Mouse (Mus musculus) hindbrain, embryonic 12.5 days (tissue): ENCODE results near the gene Tns1. TPM values are rescaled to one million over a fixed set of nuclear protein-coding genes. Genes with fewer than 3 reads are reported as not detected.

Experiments
- ATAC-seq: fragments of 200-750 bp; cut with Nextera tagmentation; 2 replicates; pipeline ENCODE4 v1.8.0; 2017; ENCODE audit warnings: moderate TSS enrichment; ENCODE audit not compliant: low FRiP score
- H3K27ac ChIP-seq: fragments of 300-500 bp; sonication (generic); 2 replicates; pipeline ENCODE4 v1.5.1; 2016; ENCODE audit warnings: mild to moderate bottlenecking
- H3K27me3 ChIP-seq: fragments of 300-500 bp; sonication (generic); 2 replicates; pipeline ENCODE4 v1.6.1; 2016; ENCODE audit warnings: mild to moderate bottlenecking
- H3K36me3 ChIP-seq: fragments of 300-500 bp; sonication (generic); 2 replicates; pipeline ENCODE4 v1.6.1; 2016; ENCODE audit warnings: mild to moderate bottlenecking
- H3K4me1 ChIP-seq: fragments of 300-500 bp; sonication (generic); 2 replicates; pipeline ENCODE4 v1.6.1; 2016
- H3K4me2 ChIP-seq: fragments of 300-500 bp; sonication (generic); replicated peaks from 2 replicates; pipeline ENCODE4 v1.6.1; 2016; ENCODE audit warnings: mild to moderate bottlenecking
- H3K4me3 ChIP-seq: fragments of 300-500 bp; sonication (generic); 2 replicates; pipeline ENCODE4 v1.5.1; 2016; ENCODE audit warnings: mild to moderate bottlenecking
- H3K9ac ChIP-seq: fragments of 300-500 bp; sonication (generic); 2 replicates; pipeline ENCODE4 v1.6.1; 2016; ENCODE audit warnings: mild to moderate bottlenecking, moderate library complexity
- H3K9me3 ChIP-seq: fragments of 300-500 bp; sonication (generic); replicated peaks from 2 replicates; pipeline ENCODE4 v1.6.1; 2016; ENCODE audit warnings: mild to moderate bottlenecking
- WGBS: fragments of 180-500 bp; shearing (Covaris S2); methylation state at CpG from one replicate; pipeline ENCODE4 v1.1.7; 2016; 5-methylcytosine and 5-hydroxymethylcytosine counted together
- polyA plus RNA-seq: library from polyadenylated mRNA; unstranded; fragments of >200 nt; fragmentation: Nextera tagmentation; extraction: Ambion mirVana; gene quantifications from 2 replicates; pipeline ENCODE4 v1.2.1, GENCODE M21; 2016

Tns1 gene
- polyA plus RNA-seq, 1 experiment from 2014 or later = 28.3 TPM

DNA sequence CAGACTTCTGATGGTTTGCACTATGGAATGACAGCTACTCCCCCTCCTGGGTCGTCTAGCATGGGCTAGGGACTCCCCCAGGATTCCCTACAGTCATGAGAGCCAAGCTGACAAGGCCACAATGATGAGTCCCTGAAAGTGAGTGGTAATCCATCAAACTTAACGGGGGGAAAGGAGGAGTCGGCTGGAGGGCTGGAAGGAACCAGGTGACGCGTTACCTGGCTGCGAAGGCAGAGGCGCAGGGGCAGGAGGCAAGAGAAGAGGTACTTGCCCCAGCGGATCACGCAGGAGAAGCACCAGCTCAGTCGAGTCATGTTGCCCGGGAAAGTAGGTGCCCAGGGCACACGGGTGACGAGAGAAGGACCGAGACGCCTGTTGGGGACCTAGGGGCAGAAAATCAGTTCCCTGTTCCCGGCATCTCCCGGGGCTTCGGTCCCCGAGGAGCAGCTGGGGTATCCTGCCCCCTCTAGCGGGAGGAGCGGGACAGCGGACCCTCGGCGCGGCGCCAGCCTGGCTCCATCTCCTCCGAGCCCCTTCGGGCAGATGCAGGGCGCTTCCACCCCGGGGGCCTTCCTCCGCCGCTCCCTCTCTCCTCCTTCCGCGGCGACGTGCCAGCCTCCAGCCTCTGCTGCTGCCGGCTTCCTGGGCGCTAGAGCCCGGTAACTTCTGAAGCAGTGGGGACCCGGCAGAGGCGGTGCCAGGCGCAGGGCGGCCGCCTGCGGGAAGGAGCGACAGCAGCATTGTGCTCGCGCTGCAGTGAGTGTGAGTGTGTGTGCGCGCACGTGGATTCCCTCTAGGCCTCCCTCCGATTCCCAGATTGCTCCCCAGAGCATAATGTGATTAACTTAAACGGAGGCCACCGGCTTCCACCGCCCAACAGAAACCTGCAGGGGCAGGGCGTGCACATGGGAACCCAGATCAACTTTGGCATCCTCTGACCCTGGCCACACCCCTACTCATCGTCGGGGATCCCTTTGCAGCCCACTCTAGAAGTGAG is 25.9 kb downstream of the Tns1 start:
- under 1% methylated on average over 58 of the region's 58 CpGs for WGBS
- Histone ChIP-seq H3K4me2 (peak overlapping the region; percentile 87), H3K27me3 (peaks cover 38% of the 10 kb centered on the region), H3K36me3 (no peaks in the 10 kb centered on the region), H3K9ac (peak overlapping the region; percentile 66), H3K4me3 (peak overlapping the region; percentile 45), H3K4me1 (peaks cover 61% of the 10 kb centered on the region), H3K27ac (peak overlapping the region; percentile 72), H3K9me3 (no peaks in the 10 kb centered on the region)
- ATAC-seq = peak; percentile 67

DNA sequence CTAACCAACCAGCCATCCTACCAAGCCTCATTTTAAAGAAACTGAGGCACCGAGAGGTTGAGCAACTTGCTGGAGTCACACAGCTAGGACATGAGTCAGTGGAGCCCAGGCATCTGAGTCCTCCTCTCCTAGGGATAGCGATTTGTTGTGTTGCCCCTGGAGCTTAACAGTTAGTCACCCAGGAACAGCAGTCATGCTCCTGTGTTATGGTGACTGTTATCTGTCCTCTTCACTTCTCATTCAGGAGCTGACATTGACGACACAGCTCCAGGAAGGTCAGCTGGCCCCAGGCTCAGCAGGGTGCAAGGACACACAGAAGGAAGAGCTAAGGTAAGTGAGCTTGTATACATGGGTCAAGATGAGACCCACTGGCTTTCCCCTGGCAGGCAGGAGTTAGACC is 28.5 kb downstream of the Tns1 start:
- Histone ChIP-seq H3K4me3 (no peak overlapping the region), H3K9me3 (no peaks in the 10 kb centered on the region), H3K27me3 (peaks cover 38% of the 10 kb centered on the region), H3K9ac (no peak overlapping the region), H3K36me3 (no peaks in the 10 kb centered on the region), H3K4me2 (no peak overlapping the region), H3K27ac (no peak overlapping the region), H3K4me1 (peaks cover 72% of the 10 kb centered on the region)
- no peak for ATAC-seq
- 47% methylated on average over 3 of the region's 3 CpGs for WGBS

DNA sequence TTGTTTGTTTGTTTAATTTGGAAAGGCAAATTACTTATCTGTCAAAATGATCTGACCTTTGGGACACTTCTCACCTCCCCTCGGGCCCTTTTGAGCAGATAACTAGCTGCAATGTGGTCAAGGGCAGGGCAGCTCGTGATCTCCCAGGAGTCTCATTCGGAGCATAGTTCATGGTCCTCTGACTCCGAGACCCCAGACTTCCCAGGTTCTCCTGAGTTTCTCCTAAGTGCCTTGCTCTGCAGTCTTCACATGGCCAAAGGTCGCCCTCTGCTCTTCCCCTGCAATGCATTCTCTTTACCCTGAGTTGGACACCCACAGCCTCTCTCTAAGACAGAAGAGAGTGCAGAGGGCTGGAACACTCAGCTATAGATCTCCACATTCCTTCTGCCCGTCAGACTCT is 29.0 kb downstream of the Tns1 start:
- H3K27ac ChIP-seq = no peak overlapping the region
- peaks cover 76% of the 10 kb centered on the region for H3K4me1 ChIP-seq
- WGBS = 45% methylated on average over 6 of the region's 6 CpGs

DNA sequence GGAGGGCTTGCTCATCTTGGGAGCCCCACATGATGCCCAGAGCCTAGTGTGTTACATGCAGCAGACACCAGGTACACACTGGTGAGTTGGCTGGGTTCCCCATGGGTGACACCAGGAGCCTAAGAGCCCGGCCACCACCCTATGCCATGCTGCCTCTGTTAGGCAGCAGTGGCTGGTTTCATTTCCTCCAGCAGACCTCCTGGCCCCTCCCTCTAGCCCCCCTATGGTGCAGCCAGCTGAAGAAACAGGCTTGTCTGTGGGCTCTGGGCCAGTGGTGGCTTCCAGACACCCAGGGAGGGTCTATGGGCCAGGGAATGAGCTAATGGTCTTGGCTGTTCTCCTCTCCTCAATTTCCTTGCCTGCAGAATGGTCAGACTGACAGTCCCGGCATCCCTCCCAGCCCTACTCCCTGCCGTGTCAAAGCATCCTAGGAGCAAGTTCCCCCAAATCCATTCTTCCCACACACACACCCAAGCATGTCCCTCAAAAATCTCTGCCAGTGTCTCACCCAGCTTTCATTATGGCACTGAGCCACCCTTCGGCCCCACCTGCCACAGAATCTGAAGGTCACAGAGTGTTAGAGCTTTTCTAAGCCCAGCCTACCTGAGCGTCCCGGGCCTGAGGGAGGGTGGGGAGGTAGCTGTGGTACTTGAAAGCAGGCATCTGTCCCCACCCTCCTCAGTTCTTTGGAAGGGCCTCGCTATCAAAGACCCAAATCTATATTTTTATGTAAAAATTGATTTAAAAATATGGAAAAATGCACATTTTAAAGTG is 29.6 kb downstream of the Tns1 start:
- ATAC-seq = no peak
- Histone ChIP-seq H3K27me3 (peaks cover 27% of the 10 kb centered on the region), H3K9me3 (no peaks in the 10 kb centered on the region), H3K27ac (no peak overlapping the region), H3K9ac (peak overlapping the region; percentile 13; the same call in 1 of the 2 replicates), H3K4me1 (peaks cover 75% of the 10 kb centered on the region), H3K4me3 (no peak overlapping the region), H3K36me3 (no peaks in the 10 kb centered on the region), H3K4me2 (no peak overlapping the region; the same call in 1 of the 2 replicates)
- 46% methylated on average over 7 of the region's 7 CpGs for WGBS

More for the DNA sequence above, 29.0 kb downstream of the Tns1 start:
- Histone ChIP-seq H3K4me3 (no peak overlapping the region), H3K9me3 (no peaks in the 10 kb centered on the region), H3K4me2 (no peak overlapping the region), H3K36me3 (no peaks in the 10 kb centered on the region), H3K9ac (no peak overlapping the region), H3K27me3 (peaks cover 34% of the 10 kb centered on the region)
- ATAC-seq = no peak

DNA sequence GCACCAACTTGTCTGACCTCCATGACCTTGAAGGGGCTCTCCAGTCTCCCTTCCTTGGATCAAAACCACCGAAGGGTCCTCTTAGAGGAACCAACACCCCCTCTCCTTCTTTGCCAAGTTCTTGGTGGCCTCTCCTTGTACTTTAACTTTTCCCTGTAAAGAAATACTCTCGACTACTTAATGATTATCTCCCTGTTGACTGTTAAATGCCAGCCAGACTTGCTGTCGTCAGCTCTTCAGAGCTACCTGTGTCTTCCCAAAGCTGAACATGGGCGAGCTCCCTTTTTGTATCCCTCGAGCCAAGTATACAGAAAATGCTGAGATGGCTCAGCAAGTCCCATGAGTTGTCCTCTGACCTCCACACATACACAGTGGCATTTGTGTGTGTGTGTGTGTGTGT is 30.8 kb downstream of the Tns1 start:
- no peak overlapping the region for H3K4me3 ChIP-seq
- H3K27me3 ChIP-seq = peaks cover 19% of the 10 kb centered on the region
- H3K36me3 ChIP-seq = no peaks in the 10 kb centered on the region
- WGBS = 85% methylated on average over 5 of the region's 5 CpGs
- no peak overlapping the region for H3K27ac ChIP-seq
- H3K9me3 ChIP-seq = no peaks in the 10 kb centered on the region
- no peak overlapping the region for H3K9ac ChIP-seq
- no peak overlapping the region for H3K4me2 ChIP-seq
- H3K4me1 ChIP-seq = peaks cover 68% of the 10 kb centered on the region
- ATAC-seq = no peak

DNA sequence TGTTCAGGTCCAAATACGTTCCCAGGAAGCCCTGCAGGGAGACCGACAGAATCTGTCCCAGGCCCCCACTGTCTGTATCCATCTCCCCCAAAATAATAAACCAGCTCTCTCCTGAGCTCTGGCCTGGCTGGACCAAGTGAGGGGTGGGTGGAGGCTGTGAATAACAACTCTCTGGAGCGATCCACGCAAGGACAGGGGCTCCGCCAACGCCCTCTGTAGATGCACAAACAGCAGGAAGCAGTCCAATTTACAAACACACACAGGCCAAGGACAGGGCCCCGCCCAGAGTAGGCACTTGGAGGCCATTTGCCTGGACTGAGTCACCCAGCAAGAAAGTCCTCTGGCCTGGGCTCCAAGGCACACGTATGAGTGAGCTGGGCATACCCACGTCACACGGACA is 32.0 kb downstream of the Tns1 start:
- H3K27me3 ChIP-seq = peaks cover 16% of the 10 kb centered on the region
- no peak for ATAC-seq
- H3K36me3 ChIP-seq = no peaks in the 10 kb centered on the region
- H3K4me2 ChIP-seq = no peak overlapping the region
- no peak overlapping the region for H3K9ac ChIP-seq
- 51% methylated on average over 10 of the region's 10 CpGs for WGBS
- no peak overlapping the region for H3K4me3 ChIP-seq
- peaks cover 59% of the 10 kb centered on the region for H3K4me1 ChIP-seq
- peak overlapping the region; percentile 62 for H3K27ac ChIP-seq
- no peaks in the 10 kb centered on the region for H3K9me3 ChIP-seq

DNA sequence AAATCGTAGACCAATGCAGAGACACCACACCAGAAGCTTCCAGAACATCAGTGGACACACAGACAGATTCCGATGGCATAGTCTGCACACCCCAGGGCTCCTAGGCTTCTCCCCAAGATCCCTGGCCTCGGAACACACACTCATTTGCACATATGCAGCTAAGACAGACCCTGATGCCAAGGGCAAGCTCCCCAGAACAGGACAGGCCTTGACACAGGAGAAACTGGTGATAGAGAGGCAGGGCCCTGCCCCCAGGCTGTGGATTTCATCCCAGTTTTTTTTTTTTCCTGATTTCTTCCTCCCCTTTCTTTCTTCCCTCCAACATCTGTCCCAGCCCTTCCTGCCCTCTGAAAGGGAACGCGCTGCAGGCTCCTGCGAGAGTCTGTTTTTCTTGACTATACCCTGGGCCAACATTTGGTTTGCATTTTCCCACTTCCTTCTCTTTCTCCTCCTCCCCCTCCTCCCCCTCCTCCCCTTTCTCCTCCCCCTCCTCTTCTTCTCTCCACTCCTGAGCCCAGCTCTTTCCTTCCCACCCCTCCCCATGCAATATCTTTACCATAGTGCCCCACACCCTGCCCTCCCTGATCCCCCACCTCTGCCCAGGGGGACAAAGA is 32.5 kb downstream of the Tns1 start:
- Histone ChIP-seq H3K36me3 (no peaks in the 10 kb centered on the region), H3K4me1 (peaks cover 56% of the 10 kb centered on the region), H3K9me3 (no peaks in the 10 kb centered on the region), H3K27ac (peak overlapping the region; percentile 86), H3K4me2 (peak overlapping the region; percentile 44), H3K27me3 (peaks cover 12% of the 10 kb centered on the region), H3K4me3 (no peak overlapping the region), H3K9ac (0 out of 2 replicates have a peak overlapping the region, but pooled peaks have one; percentile 35)
- WGBS = 30% methylated on average over 6 of the region's 6 CpGs
- ATAC-seq = no peak

DNA sequence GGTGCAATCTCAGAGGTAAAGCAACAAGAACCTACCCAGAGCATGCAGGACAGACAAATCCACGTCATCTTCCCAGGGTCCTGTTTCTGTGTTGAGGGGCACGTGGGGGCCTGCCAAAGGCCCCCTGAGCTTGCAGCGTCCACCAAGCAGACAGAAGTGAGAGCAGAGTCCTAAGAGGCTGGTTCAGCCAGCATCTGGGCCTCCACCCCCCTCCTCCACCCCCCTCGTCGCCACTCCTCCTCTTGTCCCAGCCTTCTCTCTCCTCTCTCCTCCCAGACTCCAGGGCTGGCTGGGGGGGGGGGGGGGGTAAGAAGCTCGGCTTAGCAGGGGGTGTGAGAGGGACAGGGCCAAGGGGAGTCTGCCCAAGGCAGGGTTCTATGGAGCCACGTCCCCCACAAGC is 33.1 kb downstream of the Tns1 start:
- H3K4me3 ChIP-seq = peak overlapping the region; percentile 23
- H3K36me3 ChIP-seq = no peaks in the 10 kb centered on the region
- H3K27me3 ChIP-seq = peaks cover 7% of the 10 kb centered on the region
- peaks cover 51% of the 10 kb centered on the region for H3K4me1 ChIP-seq
- 0 out of 2 replicates have a peak overlapping the region, but pooled peaks have one; percentile 35 for H3K9ac ChIP-seq
- H3K27ac ChIP-seq = peak overlapping the region; percentile 86
- no peaks in the 10 kb centered on the region for H3K9me3 ChIP-seq
- ATAC-seq = no peak
- 19% methylated on average over 7 of the region's 7 CpGs for WGBS
- peak overlapping the region; percentile 44 for H3K4me2 ChIP-seq

DNA sequence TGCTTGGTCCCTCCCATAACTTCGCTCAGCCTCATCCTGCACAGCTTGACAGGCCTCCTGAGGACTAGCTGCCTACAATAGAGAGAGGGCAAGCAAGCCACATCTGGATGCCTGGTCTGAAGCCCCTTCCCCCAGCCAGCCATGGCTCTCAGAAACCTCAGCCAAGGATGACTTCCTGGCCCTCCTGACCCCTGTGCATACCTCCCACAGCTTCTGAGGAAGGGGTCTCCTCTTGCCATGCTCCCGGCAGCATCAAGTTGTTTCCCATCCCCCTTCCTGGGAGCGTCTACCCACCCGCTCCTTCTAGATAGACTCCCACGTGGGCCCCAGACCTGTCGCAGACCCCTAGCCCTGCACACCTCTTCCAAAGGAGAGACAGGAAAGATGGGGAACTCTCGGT is 33.9 kb downstream of the Tns1 start:
- H3K4me1 ChIP-seq = peaks cover 45% of the 10 kb centered on the region
- peak overlapping the region; percentile 44 for H3K4me2 ChIP-seq
- H3K27me3 ChIP-seq = 0 out of 2 replicates have a peak, but pooled peaks cover 5% of the 10 kb centered on the region
- peak overlapping the region; percentile 23 for H3K4me3 ChIP-seq
- no peak for ATAC-seq
- 53% methylated on average over 7 of the region's 7 CpGs for WGBS
- H3K27ac ChIP-seq = peak overlapping the region; percentile 48; the same call in 1 of the 2 replicates
- no peaks in the 10 kb centered on the region for H3K9me3 ChIP-seq
- no peaks in the 10 kb centered on the region for H3K36me3 ChIP-seq
- 0 out of 2 replicates have a peak overlapping the region, but pooled peaks have one; percentile 35 for H3K9ac ChIP-seq

DNA sequence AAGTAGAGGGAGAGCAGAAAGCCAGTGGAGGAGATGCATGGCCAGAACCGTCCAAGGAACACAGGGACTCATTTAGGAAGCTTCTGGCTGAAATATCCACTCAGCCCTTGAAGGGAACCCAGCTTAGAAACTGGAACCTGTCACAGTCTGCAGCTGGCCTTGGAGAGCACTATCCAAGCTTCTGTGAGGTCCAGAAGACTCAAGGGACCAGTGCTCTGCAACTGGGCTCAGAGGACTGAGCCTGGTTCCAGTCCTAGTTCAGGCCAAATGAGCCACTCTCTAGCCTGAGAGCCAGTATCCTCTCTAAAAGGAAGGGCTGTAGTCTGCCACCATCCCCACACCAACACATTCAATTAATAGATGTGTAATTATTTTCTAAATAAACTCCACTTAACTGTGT is 35.7 kb downstream of the Tns1 start:
- Histone ChIP-seq H3K4me2 (no peak overlapping the region), H3K27ac (no peak overlapping the region), H3K9me3 (no peaks in the 10 kb centered on the region), H3K27me3 (no peaks in the 10 kb centered on the region), H3K36me3 (no peaks in the 10 kb centered on the region), H3K4me3 (no peak overlapping the region), H3K4me1 (peaks cover 47% of the 10 kb centered on the region), H3K9ac (no peak overlapping the region)
- no peak for ATAC-seq
- 79% methylated on average over 1 of the region's 1 CpGs for WGBS

DNA sequence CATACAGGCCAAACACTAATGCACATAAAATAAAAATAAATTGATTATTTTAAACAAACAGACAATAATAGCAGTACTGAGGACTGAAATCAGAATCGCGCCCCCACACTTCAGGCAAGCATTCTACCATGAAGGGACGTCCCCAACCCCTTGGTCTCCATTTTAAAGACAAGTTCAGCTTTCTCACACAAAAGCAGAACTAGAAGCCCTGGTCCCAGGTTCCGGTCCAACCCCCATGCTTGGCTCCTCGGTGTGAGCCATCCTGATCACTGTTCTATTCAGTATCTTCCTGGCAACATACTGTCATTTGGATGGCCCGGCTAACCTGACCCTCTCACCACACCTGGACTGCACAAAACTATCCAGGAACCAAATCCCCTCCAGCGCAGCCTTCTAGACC is 38.7 kb downstream of the Tns1 start:
- Histone ChIP-seq H3K4me1 (peaks cover 33% of the 10 kb centered on the region), H3K27ac (no peak overlapping the region), H3K27me3 (no peaks in the 10 kb centered on the region), H3K36me3 (no peaks in the 10 kb centered on the region), H3K9ac (no peak overlapping the region), H3K4me3 (no peak overlapping the region), H3K4me2 (no peak overlapping the region), H3K9me3 (no peaks in the 10 kb centered on the region)
- ATAC-seq = no peak
- 85% methylated on average over 7 of the region's 7 CpGs for WGBS

DNA sequence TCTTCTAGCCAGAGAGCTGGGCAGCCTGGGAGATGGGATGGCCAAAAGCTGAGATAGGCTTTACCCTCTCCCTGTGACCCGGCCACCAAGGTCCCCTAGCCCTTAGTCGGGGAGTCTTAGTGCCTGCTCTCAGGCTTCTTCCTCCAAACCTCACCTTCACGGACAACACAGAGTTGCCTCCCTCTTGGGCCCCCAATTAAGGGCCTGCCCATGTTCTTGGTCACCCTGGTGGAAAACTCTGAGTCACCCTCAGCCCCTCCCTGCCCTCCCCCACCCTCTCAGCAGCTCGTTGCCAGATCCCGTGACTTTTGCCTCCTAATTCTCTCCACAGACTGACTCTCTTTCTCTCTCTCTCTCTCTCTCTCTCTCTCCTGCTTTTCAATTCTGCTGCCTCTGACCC is 39.5 kb downstream of the Tns1 start:
- H3K27ac ChIP-seq = no peak overlapping the region

More for the DNA sequence above, 39.5 kb downstream of the Tns1 start:
- WGBS = 50% methylated on average over 5 of the region's 5 CpGs
- Histone ChIP-seq H3K4me3 (no peak overlapping the region), H3K4me1 (peaks cover 28% of the 10 kb centered on the region), H3K4me2 (no peak overlapping the region), H3K9me3 (no peaks in the 10 kb centered on the region), H3K27me3 (no peaks in the 10 kb centered on the region), H3K9ac (no peak overlapping the region), H3K36me3 (no peaks in the 10 kb centered on the region)
- no peak for ATAC-seq
